Mouse (Mus musculus) cerebellum, adult 2 months (tissue): ENCODE measurements around the gene Spock1.

Source experiments
- CTCF ChIP-seq: fragments of 200-500 bp; IDR thresholded peaks from 2 replicates; pipeline ENCODE4 v1.5.1; 2011; ENCODE audit warnings: low read depth, mild to moderate bottlenecking, control low read depth, low read length, moderate library complexity, borderline replicate concordance; ENCODE audit not compliant: insufficient read depth
- POLR2A ChIP-seq: fragments of 200-500 bp; IDR thresholded peaks from 2 replicates; pipeline ENCODE4 v1.6.1; 2011; ENCODE audit warnings: low read length, control low read depth, borderline replicate concordance; ENCODE audit not compliant: insufficient read depth

GRCm38 (mm10) chr13:57721524-57722279 is 186.4 kb downstream of the Spock1 start:
- TF ChIP-seq CTCF (peak; percentile 66), POLR2A (no peak)
